Mouse (Mus musculus): ENCODE measurements at regions not wholly inside any gene's neighbourhood (a gene's known extent, or its start where the extent isn't known, plus 50 kb on each side); places are given as distances from the start of the nearest gene placed in this dataset.
A peak's percentile ranks its signal among the peaks of the same experiment; 100 is the strongest.

- TF ChIP-seq CTCF (IDR thresholded peaks at IDR 0.05), result peak; percentile 47
- no peak for TF ChIP-seq EP300 (IDR thresholded peaks at IDR 0.05)
These were observed 555.7 kb downstream of the Nr2f2 start for GRCm38 (mm10) chr7:69810873-69811272.

Data from lung, postnatal 0 days (tissue).